Mouse (Mus musculus) heart, adult 2 months (tissue): ENCODE measurements around the gene BC055324. TPM values are rescaled to one million over a fixed set of nuclear protein-coding genes. Genes with fewer than 3 reads are reported as not detected.

Experiments used
- DNase-seq, 2 experiments: peaks; one replicate each; pipeline ENCODE4 v3.0.0; 2021
- H3K27ac ChIP-seq: fragments of 200-600 bp; 2 replicates; pipeline ENCODE4 v1.8.1; 2022
- H3K27me3 ChIP-seq: fragments of 200-500 bp; 2 replicates; pipeline ENCODE4 v1.6.1; 2012; ENCODE audit warnings: mild to moderate bottlenecking, low read length, inconsistent platforms, mixed read lengths; ENCODE audit not compliant: control insufficient read depth, insufficient read depth
- H3K36me3 ChIP-seq: fragments of 200-500 bp; 2 replicates; pipeline ENCODE4 v1.6.1; 2012; ENCODE audit warnings: low read length, inconsistent platforms; ENCODE audit not compliant: control insufficient read depth, insufficient read depth
- H3K4me1 ChIP-seq: fragments of 200-500 bp; 2 replicates; pipeline ENCODE4 v1.6.1; 2011; ENCODE audit warnings: low read length; ENCODE audit not compliant: control insufficient read depth, insufficient read depth
- H3K4me3 ChIP-seq: fragments of 200-600 bp; 2 replicates; pipeline ENCODE4 v1.8.1; 2022
- H3K79me2 ChIP-seq: fragments of 200-500 bp; replicated peaks from 2 replicates; pipeline ENCODE4 v1.6.1; 2012; ENCODE audit warnings: mild to moderate bottlenecking, inconsistent platforms, low read length, moderate library complexity, mixed read lengths; ENCODE audit not compliant: control insufficient read depth, insufficient read depth
- H3K9ac ChIP-seq: fragments of 200-500 bp; 2 replicates; pipeline ENCODE4 v1.6.1; 2012; ENCODE audit warnings: low read depth, mild to moderate bottlenecking, control low read depth, inconsistent platforms, low read length, mixed read lengths
- CTCF ChIP-seq: fragments of 200-600 bp; IDR thresholded peaks from 2 replicates; pipeline ENCODE4 v1.8.1; 2022; ENCODE audit warnings: antibody characterized with exemption, mild to moderate bottlenecking, moderate library complexity
- EP300 ChIP-seq: fragments of 200-500 bp; IDR thresholded peaks from 2 replicates; pipeline ENCODE4 v1.6.1; 2011; ENCODE audit warnings: low read depth, low read length, control low read depth; ENCODE audit not compliant: insufficient read depth
- POLR2A ChIP-seq: fragments of 200-500 bp; IDR thresholded peaks from 2 replicates; pipeline ENCODE4 v1.6.1; 2011; ENCODE audit warnings: mild to moderate bottlenecking, low read depth, low read length, control low read depth; ENCODE audit not compliant: insufficient read depth
- WGBS: fragments of 180-500 bp; shearing (Covaris S2); methylation state at CpG from one replicate; pipeline ENCODE4 v1.1.7; 2018; 5-methylcytosine and 5-hydroxymethylcytosine counted together
- intact Hi-C: fragments of 180-260 bp; cut with DNase I; formaldehyde crosslinking; loops from one replicate; pipeline ENCODE4 v1.15.1; 2025
- polyA plus RNA-seq: library from polyadenylated mRNA; depleted of rRNA; stranded (reverse); fragments of >200 nt; gene quantifications from 2 replicates; pipeline ENCODE4 v1.2.3, GENCODE M21; 2012
- total RNA-seq, 2 experiments: library from RNA; stranded (reverse); gene quantifications; 2 replicates each; pipeline ENCODE4 v1.2.3; 2021

Gene BC055324
- total and polyA plus RNA-seq, 3 experiments: 0.53 to 0.93 (median 0.73) TPM

DNA sequence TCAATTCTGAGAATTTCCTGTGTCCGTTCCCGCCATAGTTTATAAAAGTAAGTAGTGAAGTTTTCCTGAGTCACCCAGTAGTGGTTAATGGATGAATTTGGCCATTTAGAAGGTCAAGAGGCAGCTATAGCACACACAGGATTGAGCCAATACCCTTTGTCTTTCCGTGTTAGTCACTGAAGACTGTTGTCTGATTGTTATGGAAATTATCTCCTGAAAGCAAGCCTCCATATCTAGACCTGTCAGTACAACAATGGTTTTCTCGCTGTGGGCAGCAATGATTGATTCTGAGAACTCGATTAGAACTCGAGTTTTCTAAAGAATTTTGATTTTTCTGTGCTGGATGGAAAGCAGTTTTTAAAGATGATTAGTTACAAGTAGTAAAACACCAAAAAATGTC lies 25.2 kb upstream of the BC055324 start:
- DNase-seq: no peak
- H3K4me3 ChIP-seq: no peak overlapping the region
- TF ChIP-seq POLR2A (no peak), CTCF (no peak), EP300 (no peak)
- 46% methylated on average over 6 of the region's 6 CpGs for WGBS
- H3K4me1 ChIP-seq: no peaks in the 10 kb centered on the region
- H3K79me2 ChIP-seq: no peaks in the 10 kb centered on the region
- H3K27me3 ChIP-seq: no peaks in the 10 kb centered on the region
- H3K9ac ChIP-seq: no peak overlapping the region
- intact Hi-C loops: no loop called here
- H3K36me3 ChIP-seq: no peaks in the 10 kb centered on the region
- no peak overlapping the region for H3K27ac ChIP-seq

DNA sequence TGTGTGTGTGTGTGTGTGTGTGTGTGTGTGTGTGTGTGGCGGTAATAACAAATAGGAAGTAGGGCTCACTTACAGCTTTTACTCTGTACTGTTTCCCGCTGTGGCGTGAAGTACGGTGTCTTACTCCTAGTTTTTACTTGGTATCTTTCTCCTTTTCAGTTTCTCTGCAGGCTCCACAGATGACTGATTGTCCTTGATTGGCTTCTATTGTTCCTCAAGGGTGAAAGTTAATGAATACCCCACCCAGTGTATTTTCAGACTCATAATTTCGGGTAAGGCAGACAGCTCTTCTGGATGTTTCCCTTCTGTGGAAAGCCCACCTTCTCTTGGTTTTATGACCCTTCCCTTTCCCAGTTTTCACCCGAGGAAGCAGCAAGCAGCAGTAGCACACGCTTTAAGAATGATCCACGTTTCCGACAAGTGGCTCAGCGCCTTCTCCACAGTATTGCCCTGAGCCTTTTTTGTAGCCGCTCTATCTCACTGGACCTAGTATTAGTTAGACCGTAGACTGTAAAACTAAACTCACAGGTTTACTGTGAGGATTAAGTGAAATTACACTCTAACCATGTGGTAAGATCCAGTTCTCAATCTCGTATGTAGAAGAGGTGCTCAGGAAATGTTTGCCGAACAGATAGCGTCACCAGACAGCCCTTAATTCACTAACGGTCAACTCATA lies 23.8 kb upstream of the BC055324 start:
- no peak for TF ChIP-seq EP300
- TF ChIP-seq POLR2A: no peak
- TF ChIP-seq CTCF: no peak
- Histone ChIP-seq H3K36me3 (no peaks in the 10 kb centered on the region), H3K27ac (no peak overlapping the region), H3K79me2 (no peaks in the 10 kb centered on the region), H3K9ac (no peak overlapping the region), H3K27me3 (no peaks in the 10 kb centered on the region), H3K4me3 (no peak overlapping the region), H3K4me1 (no peaks in the 10 kb centered on the region)
- intact Hi-C loops: no loop called here
- DNase-seq: no peak
- 88% methylated on average over 16 of the region's 16 CpGs for whole genome bisulfite sequencing

DNA sequence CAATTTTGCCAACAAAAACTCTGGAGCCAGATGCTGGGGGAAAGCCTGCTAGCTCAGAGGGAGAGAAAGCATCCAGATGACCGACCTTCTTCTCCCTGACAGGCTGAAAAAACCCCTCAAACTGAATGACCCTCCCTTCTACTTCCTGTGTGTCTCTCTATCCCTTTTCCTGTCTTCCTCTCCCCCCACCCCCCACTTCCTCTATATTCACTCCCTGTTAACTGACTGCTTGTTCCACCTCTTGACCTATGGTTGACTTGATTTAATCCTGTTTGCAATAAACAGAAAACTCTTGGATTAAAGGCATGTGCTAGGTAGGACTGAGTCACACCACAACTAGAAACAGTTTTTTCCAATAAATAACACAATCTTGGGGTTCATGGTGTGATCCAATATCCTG lies 20.0 kb upstream of the BC055324 start:
- Histone ChIP-seq H3K79me2 (no peaks in the 10 kb centered on the region), H3K9ac (no peak overlapping the region), H3K27me3 (no peaks in the 10 kb centered on the region), H3K4me1 (no peaks in the 10 kb centered on the region), H3K36me3 (no peaks in the 10 kb centered on the region), H3K27ac (no peak overlapping the region), H3K4me3 (no peak overlapping the region)
- 22% methylated on average over 1 of the region's 1 CpGs for WGBS
- no peak for DNase-seq
- intact Hi-C loops: no loop called here
- TF ChIP-seq EP300: no peak
- no peak for TF ChIP-seq POLR2A
- TF ChIP-seq CTCF: no peak

DNA sequence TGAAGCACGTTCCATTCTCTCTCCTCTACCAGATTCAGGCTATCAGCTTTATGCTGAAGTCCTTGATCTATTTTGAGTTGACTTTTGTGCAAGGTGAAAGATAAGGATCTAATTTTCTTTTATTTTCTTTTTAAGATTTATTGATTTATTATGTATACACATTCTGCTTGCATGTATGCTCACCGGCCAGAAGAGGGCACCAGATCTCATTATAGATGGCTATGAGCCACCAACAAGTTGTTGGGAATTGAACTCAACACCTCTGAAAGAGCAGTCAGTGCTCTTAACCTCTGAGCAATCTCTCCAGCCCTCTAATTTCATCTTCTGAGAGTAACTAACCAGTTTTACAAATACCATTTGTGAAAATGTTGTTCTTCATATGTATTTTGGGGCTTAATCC lies 14.6 kb upstream of the BC055324 start:
- WGBS: 42% methylated on average over 2 of the region's 2 CpGs
- Histone ChIP-seq H3K27ac (no peak overlapping the region), H3K9ac (no peak overlapping the region), H3K4me1 (no peaks in the 10 kb centered on the region), H3K27me3 (no peaks in the 10 kb centered on the region), H3K4me3 (no peak overlapping the region), H3K36me3 (no peaks in the 10 kb centered on the region), H3K79me2 (no peaks in the 10 kb centered on the region)
- TF ChIP-seq EP300 (no peak), CTCF (peak; percentile 82)
- DNase-seq: no peak
- intact Hi-C loops: loop anchor here (1.0 kb wide), 1 partner anchor 129 kb away; no protein-coding TSS in a partner anchor

DNA sequence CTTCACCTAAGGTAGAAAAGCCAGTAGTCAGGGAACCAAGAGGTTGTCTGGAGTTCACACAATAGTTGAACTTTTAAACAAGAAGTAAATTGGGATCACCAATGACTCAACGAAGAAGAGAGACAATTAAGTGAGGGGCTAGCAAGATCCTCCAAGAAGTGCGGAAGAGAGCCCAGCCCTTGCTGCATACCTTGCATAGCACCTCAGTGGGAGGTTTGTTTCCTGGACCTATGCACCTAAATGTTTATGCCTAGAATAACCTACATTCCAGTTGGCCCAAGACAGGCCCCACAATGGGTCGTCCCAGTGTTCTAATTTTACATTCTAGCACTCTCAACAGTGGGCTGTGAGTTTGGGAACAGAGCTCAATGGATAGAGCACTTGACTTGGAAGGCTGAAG lies 9.7 kb upstream of the BC055324 start:
- H3K9ac ChIP-seq: no peak overlapping the region
- no peaks in the 10 kb centered on the region for H3K36me3 ChIP-seq
- intact Hi-C loops: no loop called here
- no peak overlapping the region for H3K4me3 ChIP-seq
- no peaks in the 10 kb centered on the region for H3K27me3 ChIP-seq
- DNase-seq: no peak
- H3K27ac ChIP-seq: no peak overlapping the region
- H3K79me2 ChIP-seq: no peaks in the 10 kb centered on the region
- 76% methylated on average over 3 of the region's 3 CpGs for WGBS
- H3K4me1 ChIP-seq: no peaks in the 10 kb centered on the region
- TF ChIP-seq CTCF: no peak
- no peak for TF ChIP-seq POLR2A
- TF ChIP-seq EP300: no peak

DNA sequence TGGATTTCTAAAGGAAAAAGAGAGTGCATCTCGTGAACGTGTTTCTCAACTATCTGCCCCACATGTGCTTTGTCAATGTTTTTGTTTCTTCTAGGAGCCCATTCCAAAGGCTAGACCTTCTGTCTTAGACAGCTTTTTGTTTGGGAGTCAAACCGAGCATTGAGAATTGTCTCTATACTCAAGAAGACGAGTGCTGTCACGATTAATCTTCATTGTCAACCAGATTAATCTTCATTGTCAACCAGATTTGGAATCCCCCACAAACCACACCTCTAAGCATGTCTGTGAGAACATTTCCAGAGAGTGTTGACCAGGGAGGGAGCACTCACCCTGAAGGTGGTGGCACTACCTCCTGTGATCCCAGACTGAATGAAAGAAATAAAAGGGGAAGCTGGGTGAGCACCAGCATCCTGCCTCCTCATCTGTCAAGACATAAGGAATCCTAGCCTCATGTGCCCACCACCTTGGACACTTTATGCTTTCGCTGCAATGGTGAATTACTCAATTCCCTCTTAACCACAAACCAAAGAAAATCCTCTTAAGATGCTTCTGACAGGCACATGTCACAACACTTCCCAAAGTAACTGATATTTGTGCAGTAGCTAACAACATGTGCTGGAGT lies 7.3 kb upstream of the BC055324 start:
- TF ChIP-seq CTCF: no peak
- no peak for TF ChIP-seq EP300
- no peak for TF ChIP-seq POLR2A
- H3K27me3 ChIP-seq: no peaks in the 10 kb centered on the region
- no peak overlapping the region for H3K27ac ChIP-seq
- intact Hi-C loops: no loop called here
- WGBS: 66% methylated on average over 6 of the region's 6 CpGs
- H3K79me2 ChIP-seq: no peaks in the 10 kb centered on the region
- no peaks in the 10 kb centered on the region for H3K36me3 ChIP-seq
- no peak for DNase-seq
- no peaks in the 10 kb centered on the region for H3K4me1 ChIP-seq
- H3K9ac ChIP-seq: no peak overlapping the region
- no peak overlapping the region for H3K4me3 ChIP-seq
